In genomic region chr9:74974758-74975157, GRCm38 (mm10) we compare ENCODE assay signal across 9 mouse cellular contexts. TPM values are rescaled to one million over a fixed set of nuclear protein-coding genes. Genes with fewer than 3 reads are reported as not detected.
DNase-seq lines count a peak whose midpoint lies in the region; ATAC-seq and TF ChIP-seq lines count a peak whose summit lies in the region.
"Had no signal": no experiment of that assay in that cellular context is flagged by ENCODE, and none has a peak within 500 bp of the region (broad histone marks: within the 10 kb centered on the region; RNA-seq: fewer than 3 reads in every experiment).

No protein-coding gene starts in this region.

- peak; percentile 37; the same call in 1 of the 2 replicates for ATAC-seq in heart, embryonic 15.5 days (replicated peaks; ENCODE audit: insufficient number of reproducible peaks, insufficient read depth, low FRiP score, low read depth)
- no peak for ATAC-seq in limb, embryonic 14.5 days (ENCODE audit: low FRiP score, low read depth)
- no peak for ATAC-seq in neural tube, embryonic 11.5 days (ENCODE audit: insufficient read depth, low FRiP score, low TSS enrichment)
- ATAC-seq in erythroblast, adult 5-6 weeks (replicated peaks; ENCODE audit: low FRiP score, poor library complexity, severe bottlenecking), result no peak

- peak overlapping the region; percentile 65 for H3K4me2 ChIP-seq in heart, embryonic 15.5 days
- H3K4me2 ChIP-seq in limb, embryonic 14.5 days (replicated peaks; ENCODE audit: low read depth, low read length, severe bottlenecking), result peak overlapping the region; percentile 77
- H3K4me2 ChIP-seq in neural tube, embryonic 11.5 days (ENCODE audit: low read depth), result peak overlapping the region; percentile 25; the same call in 1 of the 2 replicates

- H3K4me3 ChIP-seq in spleen, adult 2 months (ENCODE audit: extremely low read depth, insufficient read depth, insufficient read length), result no peak overlapping the region
- peak overlapping the region; percentile 8; the same call in 1 of the 2 replicates for H3K4me3 ChIP-seq in heart, embryonic 15.5 days
- H3K4me3 ChIP-seq in limb, embryonic 14.5 days (replicated peaks; ENCODE audit: low read length), result no peak overlapping the region
- H3K4me3 ChIP-seq in neural tube, embryonic 11.5 days (ENCODE audit: low read depth, low read length), result no peak overlapping the region

- no peak for TF ChIP-seq CTCF in spleen, adult 2 months (IDR thresholded peaks at IDR 0.05; ENCODE audit: extremely low read depth, insufficient read depth, insufficient read length, insufficient replicate concordance)

- H3K27ac ChIP-seq in spleen, adult 2 months (ENCODE audit: insufficient read depth, low read length), result peak overlapping the region; percentile 15; the same call in 1 of the 2 replicates
- H3K27ac ChIP-seq in heart, embryonic 15.5 days, result peak overlapping the region; percentile 94
- H3K27ac ChIP-seq in limb, embryonic 14.5 days (replicated peaks; ENCODE audit: low read depth, low read length), result no peak overlapping the region
- peak overlapping the region; percentile 58; the same call in 1 of the 2 replicates for H3K27ac ChIP-seq in neural tube, embryonic 11.5 days (ENCODE audit: low read depth, low read length)
- H3K27ac ChIP-seq: liver, embryonic 14.5 days had no signal

- H3K9me3 ChIP-seq in heart, embryonic 15.5 days (replicated peaks), result no peaks in the 10 kb centered on the region
- no peaks in the 10 kb centered on the region for H3K9me3 ChIP-seq in limb, embryonic 14.5 days (ENCODE audit: control insufficient read depth, low read length)
- H3K9me3 ChIP-seq in neural tube, embryonic 11.5 days (ENCODE audit: control insufficient read depth, low read length), result no peaks in the 10 kb centered on the region

- no peaks in the 10 kb centered on the region for H3K27me3 ChIP-seq in spleen, adult 2 months (ENCODE audit: control insufficient read depth, insufficient read depth, low read length)
- no peaks in the 10 kb centered on the region for H3K27me3 ChIP-seq in heart, embryonic 15.5 days
- no peaks in the 10 kb centered on the region for H3K27me3 ChIP-seq in limb, embryonic 14.5 days (ENCODE audit: control insufficient read depth, insufficient read depth, low read length)
- no peaks in the 10 kb centered on the region for H3K27me3 ChIP-seq in neural tube, embryonic 11.5 days (ENCODE audit: control insufficient read depth, insufficient read depth, low read length)

- TF ChIP-seq POLR2A in spleen, adult 2 months (IDR thresholded peaks at IDR 0.05; ENCODE audit: low read depth, low read length), result no peak
- TF ChIP-seq POLR2A in limb, embryonic 14.5 days (IDR thresholded peaks at IDR 0.05; ENCODE audit: borderline replicate concordance, extremely low read depth, insufficient read depth, insufficient read length), result no peak

- peaks cover under 1% of the 10 kb centered on the region; the same call in 1 of the 2 replicates for H3K4me1 ChIP-seq in spleen, adult 2 months (ENCODE audit: control insufficient read depth, insufficient read depth, insufficient read length)
- peaks cover 39% of the 10 kb centered on the region for H3K4me1 ChIP-seq in heart, embryonic 15.5 days (replicated peaks)
- H3K4me1 ChIP-seq in limb, embryonic 14.5 days (ENCODE audit: control insufficient read depth, insufficient read depth, low read length), result peaks cover 12% of the 10 kb centered on the region
- peaks cover 17% of the 10 kb centered on the region for H3K4me1 ChIP-seq in neural tube, embryonic 11.5 days (ENCODE audit: control insufficient read depth, insufficient read depth, low read length)

- no peaks in the 10 kb centered on the region for H3K36me3 ChIP-seq in spleen, adult 2 months (ENCODE audit: control insufficient read depth, insufficient read depth, low read length)
- no peaks in the 10 kb centered on the region for H3K36me3 ChIP-seq in heart, embryonic 15.5 days
- no peaks in the 10 kb centered on the region for H3K36me3 ChIP-seq in limb, embryonic 14.5 days (ENCODE audit: control insufficient read depth, insufficient read depth, low read length)
- no peaks in the 10 kb centered on the region for H3K36me3 ChIP-seq in neural tube, embryonic 11.5 days (ENCODE audit: control insufficient read depth, insufficient read depth, low read length)

- H3K9ac ChIP-seq in heart, embryonic 15.5 days, result peak overlapping the region; percentile 44; the same call in 1 of the 2 replicates
- H3K9ac ChIP-seq in limb, embryonic 14.5 days (ENCODE audit: low read depth, low read length, severe bottlenecking), result no peak overlapping the region
- H3K9ac ChIP-seq in neural tube, embryonic 11.5 days (ENCODE audit: low read length), result peak overlapping the region; percentile 22
- H3K9ac ChIP-seq: liver, embryonic 14.5 days had no signal

- no peak for DNase-seq in spleen, adult 2 months (ENCODE audit: low read depth in 1 of 2, low spot score in 2 of 2)
- no peak for DNase-seq in spleen, postnatal 14 days (ENCODE audit: low spot score in 2 of 2)
- peak; percentile 29 for DNase-seq in embryo, embryonic 9.5 days (ENCODE audit: extremely low spot score)
- DNase-seq in limb, embryonic 14.5 days (ENCODE audit: low spot score), result no peak
- DNase-seq in neural tube, embryonic 11.5 days (ENCODE audit: low spot score), result peak; percentile 45
- no peak for DNase-seq in frontal cortex, postnatal 36 days (ENCODE audit: low spot score in 2 of 2)

- 70% methylated on average over 11 of the region's 11 CpGs for WGBS in spleen, adult 2 months
- 3% methylated on average over 11 of the region's 11 CpGs for WGBS in heart, embryonic 15.5 days
- WGBS in limb, embryonic 14.5 days, result 13% methylated on average over 11 of the region's 11 CpGs
- WGBS in neural tube, embryonic 11.5 days, result 4% methylated on average over 11 of the region's 11 CpGs

RNA-seq across cellular contexts. Expression of gene Fam214a, which starts 22.1 kb away (rescaled TPM):
- polyA plus RNA-seq in spleen, adult 2 months (2012; rRNA removed), result 9.1 and 10.4 TPM in 2 replicates
- 11.2 and 11.4 TPM in 2 replicates for polyA plus RNA-seq in heart, embryonic 15.5 days (2015; fragmentation: Nextera tagmentation; extraction: Ambion mirVana)
- 9.0 and 9.6 TPM in 2 replicates for polyA plus RNA-seq in limb, embryonic 14.5 days (2012; rRNA removed)
- polyA plus RNA-seq in limb, embryonic 14.5 days (2014; fragmentation: Nextera tagmentation; extraction: Ambion mirVana), result 10.7 and 11.9 TPM in 2 replicates
- polyA plus RNA-seq in neural tube, embryonic 11.5 days (2014; fragmentation: Nextera tagmentation; extraction: Ambion mirVana), result 13.6 and 14.8 TPM in 2 replicates
- 1.0 and 3.8 TPM in 2 replicates for total RNA-seq in erythroblast, adult 5-6 weeks (2015; ENCODE audit: low replicate concordance)
- 1.3 and 2.8 TPM in 2 replicates for total RNA-seq in erythroblast, adult 5-6 weeks (2017; ENCODE audit: low replicate concordance)

Comparison
In these comparisons a context has a peak if more than half of its experiments do, and no peak if none do; other contexts are left out.
1. DNase-seq: peak in embryo, embryonic 9.5 days (single experiment) and neural tube, embryonic 11.5 days (single experiment); none in spleen, adult 2 months (0 of 2), spleen, postnatal 14 days (0 of 2), limb, embryonic 14.5 days (single experiment) and frontal cortex, postnatal 36 days (0 of 2).
2. H3K4me2 ChIP-seq: peak in every context shown above with its lines; median percentile 77 in limb, embryonic 14.5 days; 65 in heart, embryonic 15.5 days; 25 in neural tube, embryonic 11.5 days.